8 mouse cellular contexts compared by ENCODE assay signal in the genomic region with DNA sequence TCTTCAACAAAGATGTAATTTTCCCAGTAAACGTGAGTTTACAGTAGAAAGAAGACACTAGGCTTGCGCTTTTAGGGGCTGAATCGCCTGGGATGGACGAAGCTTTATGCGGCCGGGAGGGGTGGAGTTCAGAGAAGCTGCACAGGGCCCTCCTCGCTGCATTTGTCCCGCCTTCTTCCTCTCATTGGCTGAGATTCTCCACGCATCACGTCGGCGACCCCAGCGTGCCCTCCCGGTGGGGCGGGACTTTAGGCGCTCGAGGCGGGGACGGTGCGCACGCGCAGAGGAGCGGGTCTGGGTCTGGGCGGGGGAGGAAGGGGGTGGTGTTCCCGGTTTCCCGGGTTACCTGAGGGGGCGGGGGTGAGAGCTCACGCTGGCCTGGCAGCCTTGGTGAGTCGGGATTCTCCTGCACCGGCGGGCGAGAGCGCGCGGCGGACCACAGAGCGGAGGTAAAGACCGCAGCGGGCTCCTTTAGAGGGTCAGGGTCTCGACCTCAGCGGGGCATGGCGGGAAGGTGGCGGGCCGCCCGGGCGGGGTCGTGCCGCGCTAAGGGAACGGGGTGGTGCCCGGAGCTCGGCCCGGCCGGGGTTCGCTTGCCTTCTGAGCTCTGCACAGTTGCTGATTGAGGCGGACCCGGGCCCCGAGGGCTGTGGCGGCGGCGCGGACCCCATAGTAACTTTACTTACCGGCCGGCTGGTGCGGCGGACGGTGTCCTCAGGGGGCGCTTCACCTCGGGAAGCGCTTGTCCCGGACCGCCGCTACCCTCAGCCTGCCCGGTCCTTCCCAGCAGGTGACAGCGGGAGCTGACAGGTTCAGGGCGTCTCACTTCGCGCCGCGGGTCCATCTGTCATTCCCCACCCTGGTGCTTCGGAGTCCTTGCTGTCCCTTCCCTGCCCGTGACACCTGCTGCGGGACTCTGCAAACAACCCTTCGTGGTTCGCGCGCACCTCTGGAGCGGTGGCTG. TPM values are rescaled to one million over a fixed set of nuclear protein-coding genes. Genes with fewer than 3 reads are reported as not detected.
DNase-seq lines count a peak whose midpoint lies in the region; ATAC-seq lines count a peak whose summit lies in the region.

A gene (plus strand): TSS at position 350 of the 964 bp plus-strand sequence.

- H3K27ac ChIP-seq in hindbrain, embryonic 16.5 days (ENCODE audit: low read depth, low read length), result peak within 1 kb of the TSS; percentile 75
- peak within 1 kb of the TSS; percentile 66 for H3K27ac ChIP-seq in macrophage

- H3K9ac ChIP-seq in hindbrain, embryonic 16.5 days (ENCODE audit: low read depth, low read length), result peak within 1 kb of the TSS; percentile 76

- H3K9me3 ChIP-seq in hindbrain, embryonic 16.5 days (ENCODE audit: control insufficient read depth, low read length), result no peaks in the 10 kb centered on the region

- DNase-seq in R1 (ENCODE audit: low read depth, low spot score), result peak; percentile 97
- peak; percentile 99 to 100 for DNase-seq in cerebellum, postnatal 25 days
- DNase-seq in frontal cortex, postnatal 36 days (ENCODE audit: low spot score in 2 of 2), result peak; percentile 97 to 98
- DNase-seq in left cerebral cortex, adult 18-20 months (ENCODE audit: low spot score in 2 of 2), result peak; percentile 98 to 99
- DNase-seq in right cerebral cortex, adult 18-20 months, result peak; percentile 98
- DNase-seq in urinary bladder, postnatal 10 days (ENCODE audit: low spot score), result peak; percentile 99

- peak within 1 kb of the TSS; percentile 74 for H3K4me2 ChIP-seq in hindbrain, embryonic 16.5 days (ENCODE audit: low read length)

- H3K4me3 ChIP-seq in hindbrain, embryonic 16.5 days (ENCODE audit: low read length), result peak within 1 kb of the TSS; percentile 71
- H3K4me3 ChIP-seq in macrophage (ENCODE audit: inconsistent target), result peak within 1 kb of the TSS; percentile 79

- no peaks in the 10 kb centered on the region for H3K27me3 ChIP-seq in hindbrain, embryonic 16.5 days (replicated peaks; ENCODE audit: control insufficient read depth, insufficient read depth, low read length)

- peaks cover 49% of the 10 kb centered on the region for H3K79me2 ChIP-seq in macrophage (ENCODE audit: inconsistent target)

- no peaks in the 10 kb centered on the region for H3K36me3 ChIP-seq in hindbrain, embryonic 16.5 days (ENCODE audit: control insufficient read depth, insufficient read depth, low read length)
- H3K36me3 ChIP-seq in macrophage (ENCODE audit: inconsistent target), result no peaks in the 10 kb centered on the region

- H3K4me1 ChIP-seq in hindbrain, embryonic 16.5 days (ENCODE audit: control insufficient read depth, insufficient read depth, low read depth, low read length), result peaks cover 10% of the 10 kb centered on the region

- WGBS in hindbrain, embryonic 16.5 days, result under 1% methylated on average over 66 of the region's 88 CpGs
- WGBS in macrophage (ENCODE audit: missing documents), result under 1% methylated on average over 83 of the region's 88 CpGs

- ATAC-seq in hindbrain, embryonic 16.5 days, result peak; percentile 99

RNA-seq across cellular contexts. Expression of the gene that starts here (rescaled TPM):
- polyA plus RNA-seq in hindbrain, embryonic 16.5 days (2015; fragmentation: Nextera tagmentation; extraction: Ambion mirVana), result 4.1 and 4.2 TPM in 2 replicates
- total RNA-seq in left cerebral cortex, adult 18-20 months (2021), result 10 to 100 TPM; 51.1 to 58.6 TPM
- 1,000 to 10,000 TPM in 11 of 26 experiments, 100 to 1,000 TPM in 15; 472 to 1,464 (median 677) TPM for total RNA-seq in macrophage (2018; cell fraction: chromatin; rRNA removed)
- total RNA-seq in macrophage (2018; cell fraction: cytosol; rRNA removed), result 100 to 1,000 TPM in 11 of 26 experiments, 10 to 100 TPM in 15; 45.6 to 148 (median 84.8) TPM
- total RNA-seq in macrophage (2018; cell fraction: nucleus; rRNA removed), result 100 to 1,000 TPM; 185 to 692 (median 358) TPM
- polyA plus RNA-seq in macrophage (2018), result 43.1 to 56.6 TPM (median 48.0 TPM) in 3 replicates

Comparison
In these comparisons a context has a peak if more than half of its experiments do, and no peak if none do; other contexts are left out.
1. Peak in every context shown above with its lines: DNase-seq, ATAC-seq, H3K4me3 ChIP-seq and H3K27ac ChIP-seq.